Mouse (Mus musculus) kidney, postnatal 0 days (tissue): Measurements from ENCODE around the gene Dynlt1f. TPM values are rescaled to one million over a fixed set of nuclear protein-coding genes. Genes with fewer than 3 reads are reported as not detected.
"Not testable (repeated sequence)": the region's sequence is repeated elsewhere in the genome, so short reads cannot be mapped to it uniquely, and the experiment has no call there.

Experiments used
- ATAC-seq: fragments of 200-750 bp; cut with Nextera tagmentation; replicated peaks from 2 replicates; pipeline ENCODE4 v1.8.0; 2017; ENCODE audit warnings: low read depth, moderate number of reproducible peaks, moderate TSS enrichment, moderate library complexity; ENCODE audit not compliant: low FRiP score
- DNase-seq: peaks from one replicate; pipeline ENCODE4 v3.0.0-alpha.2; 2016; ENCODE audit warnings: low spot score
- H3K27ac ChIP-seq: fragments of 300-500 bp; sonication (generic); 2 replicates; pipeline ENCODE4 v1.5.1; 2014; ENCODE audit warnings: mild to moderate bottlenecking
- H3K27me3 ChIP-seq: fragments of 300-500 bp; sonication (generic); 2 replicates; pipeline ENCODE4 v1.6.1; 2014; ENCODE audit warnings: low read length, mixed read lengths; ENCODE audit not compliant: insufficient read depth
- H3K36me3 ChIP-seq: fragments of 300-500 bp; sonication (generic); 2 replicates; pipeline ENCODE4 v1.6.1; 2014; ENCODE audit warnings: low read length, mixed read lengths; ENCODE audit not compliant: insufficient read depth
- H3K4me1 ChIP-seq: fragments of 300-500 bp; sonication (generic); replicated peaks from 2 replicates; pipeline ENCODE4 v1.6.1; 2014; ENCODE audit warnings: antibody characterized with exemption, low read length, mixed read lengths; ENCODE audit not compliant: insufficient read depth
- H3K4me2 ChIP-seq: fragments of 300-500 bp; sonication (generic); 2 replicates; pipeline ENCODE4 v1.6.1; 2014; ENCODE audit warnings: mild to moderate bottlenecking, low read length, moderate library complexity, mixed read lengths
- H3K4me3 ChIP-seq: fragments of 300-500 bp; sonication (generic); replicated peaks from 2 replicates; pipeline ENCODE4 v1.5.1; 2014; ENCODE audit warnings: low read depth, low read length
- H3K9ac ChIP-seq: fragments of 300-500 bp; sonication (generic); 2 replicates; pipeline ENCODE4 v1.6.1; 2014; ENCODE audit warnings: low read depth, low read length
- H3K9me3 ChIP-seq: fragments of 300-500 bp; sonication (generic); replicated peaks from 2 replicates; pipeline ENCODE4 v1.6.1; 2016; ENCODE audit warnings: low read length, inconsistent platforms, mixed read lengths
- CTCF ChIP-seq: IDR thresholded peaks from 2 replicates; pipeline ENCODE4 v1.5.1; 2016; ENCODE audit warnings: antibody characterized with exemption, low read depth, mild to moderate bottlenecking, moderate library complexity
- WGBS: fragments of 180-500 bp; shearing (Covaris S2); extraction: QIAGEN DNeasy Blood & Tissue Kit; methylation state at CpG from one replicate; pipeline ENCODE4 v1.1.7; 2014; 5-methylcytosine and 5-hydroxymethylcytosine counted together
- polyA plus RNA-seq: library from polyadenylated mRNA; unstranded; fragments of >200 nt; fragmentation: Nextera tagmentation; extraction: Ambion mirVana; gene quantifications from 2 replicates; pipeline ENCODE4 v1.2.1, GENCODE M21; 2015

The Dynlt1f gene
- polyA plus RNA-seq, 1 experiment from 2014 or later = 271 TPM

- not testable (repeated sequence) for DNase-seq
Measured at GRCm38 (mm10) chr17:6638444-6638843, 17.3 kb downstream of the Dynlt1f start.

GRCm38 (mm10) chr17:6637434-6637833 is 18.3 kb downstream of the Dynlt1f start:
- not testable (repeated sequence) for DNase-seq, H3K4me2 ChIP-seq
- 100% methylated on average over 3 of the region's 4 CpGs for WGBS

More at GRCm38 (mm10) chr17:6638444-6638843, 17.3 kb downstream of the Dynlt1f start:
- H3K9me3 ChIP-seq, H3K4me3 ChIP-seq, ATAC-seq, H3K27me3 ChIP-seq, H3K4me1 ChIP-seq, H3K4me2 ChIP-seq, H3K36me3 ChIP-seq, H3K9ac ChIP-seq, H3K27ac ChIP-seq: not testable (repeated sequence)
- WGBS = 82% methylated on average over 7 of the region's 8 CpGs

GRCm38 (mm10) chr17:6636861-6637260 is 18.8 kb downstream of the Dynlt1f start:
- H3K9ac ChIP-seq = no peak overlapping the region
- no peak overlapping the region for H3K27ac ChIP-seq
- ATAC-seq = no peak
- TF ChIP-seq CTCF = no peak
- H3K9me3 ChIP-seq = no peaks in the 10 kb centered on the region
- 88% methylated on average over 5 of the region's 5 CpGs for WGBS
- no peaks in the 10 kb centered on the region for H3K36me3 ChIP-seq
- no peaks in the 10 kb centered on the region for H3K4me1 ChIP-seq
- H3K4me2 ChIP-seq = no peak overlapping the region
- H3K4me3 ChIP-seq = no peak overlapping the region
- H3K27me3 ChIP-seq = no peaks in the 10 kb centered on the region
- DNase-seq = no peak

More at GRCm38 (mm10) chr17:6637434-6637833, 18.3 kb downstream of the Dynlt1f start:
- H3K36me3 ChIP-seq, H3K9ac ChIP-seq, H3K9me3 ChIP-seq, H3K27ac ChIP-seq, H3K4me1 ChIP-seq, H3K4me3 ChIP-seq, H3K27me3 ChIP-seq, ATAC-seq: not testable (repeated sequence)

GRCm38 (mm10) chr17:6635781-6636180 is 19.9 kb downstream of the Dynlt1f start:
- H3K4me2 ChIP-seq = not testable (repeated sequence)
- 78% methylated on average over 1 of the region's 4 CpGs for WGBS

GRCm38 (mm10) chr17:6632850-6633249 is 22.9 kb downstream of the Dynlt1f start:
- WGBS = 97% methylated on average over 6 of the region's 6 CpGs
- H3K36me3 ChIP-seq, H3K27ac ChIP-seq, H3K4me3 ChIP-seq, H3K4me1 ChIP-seq, H3K9ac ChIP-seq, DNase-seq, ATAC-seq, H3K27me3 ChIP-seq, H3K4me2 ChIP-seq, H3K9me3 ChIP-seq: not testable (repeated sequence)

More at GRCm38 (mm10) chr17:6635781-6636180, 19.9 kb downstream of the Dynlt1f start:
- not testable (repeated sequence) for H3K27ac ChIP-seq, H3K4me3 ChIP-seq, H3K9ac ChIP-seq, H3K9me3 ChIP-seq, H3K4me1 ChIP-seq, ATAC-seq, H3K27me3 ChIP-seq, DNase-seq, H3K36me3 ChIP-seq

GRCm38 (mm10) chr17:6630398-6630797 is 25.3 kb downstream of the Dynlt1f start:
- not testable (repeated sequence) for H3K27ac ChIP-seq, DNase-seq, H3K4me3 ChIP-seq, H3K4me2 ChIP-seq, H3K4me1 ChIP-seq, H3K27me3 ChIP-seq, H3K9me3 ChIP-seq, ATAC-seq, H3K9ac ChIP-seq, H3K36me3 ChIP-seq
- WGBS = 84% methylated on average over 4 of the region's 4 CpGs

- not testable (repeated sequence) for H3K4me3 ChIP-seq, ATAC-seq, H3K27ac ChIP-seq, H3K9ac ChIP-seq, H3K4me2 ChIP-seq, H3K27me3 ChIP-seq, H3K9me3 ChIP-seq, DNase-seq, H3K4me1 ChIP-seq, H3K36me3 ChIP-seq
- WGBS = 42% methylated on average over 1 of the region's 6 CpGs
Measured at GRCm38 (mm10) chr17:6624926-6625558, 30.7 kb downstream of the Dynlt1f start.

- DNase-seq, H3K4me1 ChIP-seq, H3K9ac ChIP-seq, ATAC-seq, H3K27ac ChIP-seq, H3K36me3 ChIP-seq, H3K4me3 ChIP-seq, H3K4me2 ChIP-seq, H3K9me3 ChIP-seq, H3K27me3 ChIP-seq: not testable (repeated sequence)
- 88% methylated on average over 11 of the region's 12 CpGs for WGBS
Measured at GRCm38 (mm10) chr17:6621976-6622375, 33.7 kb downstream of the Dynlt1f start.

GRCm38 (mm10) chr17:6620730-6621451 is 34.8 kb downstream of the Dynlt1f start:
- H3K4me3 ChIP-seq, H3K36me3 ChIP-seq: not testable (repeated sequence)

More at GRCm38 (mm10) chr17:6620730-6621451, 34.8 kb downstream of the Dynlt1f start:
- not testable (repeated sequence) for H3K27me3 ChIP-seq, H3K4me2 ChIP-seq, ATAC-seq, H3K27ac ChIP-seq, H3K4me1 ChIP-seq, H3K9me3 ChIP-seq, DNase-seq, H3K9ac ChIP-seq
- 77% methylated on average over 17 of the region's 20 CpGs for WGBS
